Mouse (Mus musculus) forebrain, embryonic 12.5 days (tissue): ENCODE measurements at regions not wholly inside any gene's neighbourhood (a gene's known extent, or its start where the extent isn't known, plus 50 kb on each side); places are given as distances from the start of the nearest gene placed in this dataset.

Experiments used
- ATAC-seq: fragments of 200-750 bp; cut with Nextera tagmentation; 2 replicates; pipeline ENCODE4 v1.8.0; 2017; ENCODE audit warnings: moderate TSS enrichment; ENCODE audit not compliant: low FRiP score
- H3K27ac ChIP-seq: fragments of 300-500 bp; sonication (generic); 2 replicates; pipeline ENCODE4 v1.5.1; 2016; ENCODE audit warnings: mild to moderate bottlenecking
- H3K27me3 ChIP-seq: fragments of 300-500 bp; sonication (generic); 2 replicates; pipeline ENCODE4 v1.6.1; 2016; ENCODE audit warnings: mild to moderate bottlenecking
- H3K36me3 ChIP-seq: fragments of 300-500 bp; sonication (generic); replicated peaks from 2 replicates; pipeline ENCODE4 v1.6.1; 2016; ENCODE audit warnings: mild to moderate bottlenecking
- H3K4me1 ChIP-seq: fragments of 300-500 bp; sonication (generic); 2 replicates; pipeline ENCODE4 v1.6.1; 2016
- H3K4me2 ChIP-seq: fragments of 300-500 bp; sonication (generic); 2 replicates; pipeline ENCODE4 v1.6.1; 2016; ENCODE audit warnings: mild to moderate bottlenecking, moderate library complexity
- H3K4me3 ChIP-seq: fragments of 300-500 bp; sonication (generic); replicated peaks from 2 replicates; pipeline ENCODE4 v1.5.1; 2016; ENCODE audit warnings: mild to moderate bottlenecking
- H3K9ac ChIP-seq: fragments of 300-500 bp; sonication (generic); 2 replicates; pipeline ENCODE4 v1.6.1; 2016; ENCODE audit warnings: mild to moderate bottlenecking
- H3K9me3 ChIP-seq: fragments of 300-500 bp; sonication (generic); 2 replicates; pipeline ENCODE4 v1.6.1; 2016
- WGBS: fragments of 180-500 bp; shearing (Covaris S2); methylation state at CpG from one replicate; pipeline ENCODE4 v1.1.7; 2016; 5-methylcytosine and 5-hydroxymethylcytosine counted together

DNA sequence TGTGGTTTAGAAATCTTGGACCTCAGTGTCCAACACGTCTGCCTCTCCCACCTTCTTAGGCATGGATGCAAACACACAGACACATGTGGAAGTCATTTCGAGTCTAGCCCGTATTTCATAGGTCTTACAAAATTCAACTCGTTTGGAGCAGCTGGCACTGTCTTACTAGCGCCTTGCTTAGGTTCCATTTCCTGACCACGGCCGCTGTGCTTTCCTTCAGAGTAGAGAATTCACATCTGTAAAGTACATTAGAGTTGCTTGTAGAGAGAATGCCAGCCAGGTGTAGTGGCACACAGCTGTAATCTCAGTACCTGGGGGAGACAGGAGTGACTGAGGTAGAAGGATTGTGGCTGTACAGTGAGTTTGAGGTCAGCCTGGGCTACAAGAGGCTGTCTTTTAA lies 346.6 kb downstream of the Zfp706 start:
- H3K4me3 ChIP-seq = no peak overlapping the region
- no peaks in the 10 kb centered on the region for H3K9me3 ChIP-seq
- no peaks in the 10 kb centered on the region for H3K4me1 ChIP-seq
- no peak overlapping the region for H3K4me2 ChIP-seq
- H3K9ac ChIP-seq = no peak overlapping the region
- 0 out of 2 replicates have a peak, but pooled peaks cover 3% of the 10 kb centered on the region for H3K27me3 ChIP-seq
- ATAC-seq = no peak
- no peak overlapping the region for H3K27ac ChIP-seq
- 86% methylated on average over 7 of the region's 7 CpGs for WGBS
- H3K36me3 ChIP-seq = no peaks in the 10 kb centered on the region
